Mouse (Mus musculus) limb, embryonic 15.5 days (tissue): ENCODE measurements around the gene Smim7. TPM values are rescaled to one million over a fixed set of nuclear protein-coding genes. Genes with fewer than 3 reads are reported as not detected.

Source experiments
- ATAC-seq: fragments of 200-750 bp; cut with Nextera tagmentation; 2 replicates; pipeline ENCODE4 v1.8.0; 2017; ENCODE audit warnings: low read depth, moderate TSS enrichment; ENCODE audit not compliant: insufficient number of reproducible peaks, low FRiP score, low TSS enrichment
- H3K27ac ChIP-seq: fragments of 300-500 bp; sonication (generic); 2 replicates; pipeline ENCODE4 v1.5.1; 2015; ENCODE audit warnings: moderate library complexity, mild to moderate bottlenecking, inconsistent platforms
- H3K27me3 ChIP-seq: fragments of 300-500 bp; sonication (generic); 2 replicates; pipeline ENCODE4 v1.6.1; 2015; ENCODE audit warnings: inconsistent platforms
- H3K36me3 ChIP-seq: fragments of 300-500 bp; sonication (generic); 2 replicates; pipeline ENCODE4 v1.6.1; 2015; ENCODE audit warnings: inconsistent platforms
- H3K4me1 ChIP-seq: fragments of 300-500 bp; sonication (generic); 2 replicates; pipeline ENCODE4 v1.6.1; 2015; ENCODE audit warnings: inconsistent platforms
- H3K4me2 ChIP-seq: fragments of 300-500 bp; sonication (generic); 2 replicates; pipeline ENCODE4 v1.6.1; 2015; ENCODE audit warnings: mild to moderate bottlenecking, inconsistent platforms
- H3K4me3 ChIP-seq: fragments of 300-500 bp; sonication (generic); 2 replicates; pipeline ENCODE4 v1.5.1; 2015; ENCODE audit warnings: mild to moderate bottlenecking, inconsistent platforms
- H3K9ac ChIP-seq: fragments of 300-500 bp; sonication (generic); 2 replicates; pipeline ENCODE4 v1.6.1; 2015; ENCODE audit warnings: inconsistent platforms
- H3K9me3 ChIP-seq: fragments of 300-500 bp; sonication (generic); 2 replicates; pipeline ENCODE4 v1.6.1; 2016; ENCODE audit warnings: inconsistent platforms
- WGBS: fragments of 180-500 bp; shearing (Covaris S2); methylation state at CpG from one replicate; pipeline ENCODE4 v1.1.7; 2015; 5-methylcytosine and 5-hydroxymethylcytosine counted together
- polyA plus RNA-seq: library from polyadenylated mRNA; unstranded; fragments of >200 nt; fragmentation: Nextera tagmentation; extraction: Ambion mirVana; gene quantifications from 2 replicates; pipeline ENCODE4 v1.2.1, GENCODE M21; 2015

Smim7 gene
- 113 and 118 TPM in 2 replicates for polyA plus RNA-seq

DNA sequence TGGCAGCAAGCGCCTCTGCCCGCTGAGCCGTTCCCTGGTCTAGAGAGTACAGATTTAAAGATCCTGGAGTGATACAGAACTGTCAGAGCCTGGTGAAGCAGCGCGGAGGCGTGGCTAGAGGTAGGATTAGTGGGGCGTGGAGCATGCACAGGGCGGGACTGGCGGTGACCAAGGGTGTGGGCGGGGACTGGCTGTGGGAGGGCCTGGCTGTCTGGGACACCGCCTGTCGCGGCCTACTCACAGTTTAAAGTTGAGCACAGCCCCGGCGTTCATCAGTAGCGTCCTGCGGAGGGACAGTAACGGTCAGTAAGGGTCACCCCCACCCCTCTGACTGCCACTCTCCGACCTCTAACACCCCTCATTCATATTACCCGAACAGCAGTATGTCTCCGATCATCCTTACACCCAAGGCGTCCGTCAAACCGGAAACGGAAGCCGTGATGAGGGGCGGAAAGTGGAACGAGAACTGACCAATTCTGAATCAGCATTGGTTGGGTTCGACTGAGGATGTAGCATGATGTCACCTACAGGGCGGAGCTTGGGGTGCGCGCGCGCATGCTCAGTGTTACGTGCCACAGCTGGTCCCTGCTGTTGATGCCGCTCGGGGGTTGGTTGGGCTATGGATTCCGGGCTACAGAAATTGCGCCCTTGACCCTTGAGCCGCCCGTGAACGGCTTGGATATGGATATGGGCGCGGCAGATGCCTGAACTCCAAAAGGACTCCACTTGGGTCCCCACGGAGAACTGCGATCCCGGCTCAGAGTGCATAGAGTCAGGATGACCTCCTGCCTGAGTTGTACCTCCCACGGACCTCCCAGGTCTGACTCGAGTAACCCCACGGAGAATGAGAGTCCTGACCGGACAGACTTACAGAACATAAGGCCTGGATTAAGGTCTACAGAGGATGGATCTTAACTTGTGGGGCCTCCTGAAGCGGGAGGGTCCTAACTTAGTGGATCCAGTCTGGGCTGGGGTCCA, at the start of gene Smim7:
Gene Smim7, minus strand, starts transcription at position 456 of the 978 bp plus-strand sequence.
- peak within 1 kb of the TSS; percentile 69 for H3K4me3 ChIP-seq
- WGBS: under 1% methylated on average over 52 of the region's 52 CpGs

GRCm38 (mm10) chr8:72590198-72590597, 19.3 kb upstream of the Smim7 start:
- Histone ChIP-seq H3K9ac (no peak overlapping the region), H3K4me1 (peaks cover 13% of the 10 kb centered on the region; the same call in 1 of the 2 replicates), H3K4me2 (no peak overlapping the region), H3K27me3 (no peaks in the 10 kb centered on the region), H3K4me3 (no peak overlapping the region), H3K9me3 (no peaks in the 10 kb centered on the region), H3K27ac (no peak overlapping the region), H3K36me3 (no peaks in the 10 kb centered on the region)
- ATAC-seq: no peak
- WGBS: 48% methylated on average over 2 of the region's 2 CpGs

More for the DNA sequence above, at the start of gene Smim7:
- no peaks in the 10 kb centered on the region for H3K9me3 ChIP-seq
- peaks cover 20% of the 10 kb centered on the region for H3K4me1 ChIP-seq
- H3K27ac ChIP-seq: peak within 1 kb of the TSS; percentile 97
- no peaks in the 10 kb centered on the region for H3K27me3 ChIP-seq
- peak within 1 kb of the TSS; percentile 90 for H3K4me2 ChIP-seq
- peak; percentile 98 for ATAC-seq
- H3K36me3 ChIP-seq: peaks cover 37% of the 10 kb centered on the region
- peak within 1 kb of the TSS; percentile 57 for H3K9ac ChIP-seq

DNA sequence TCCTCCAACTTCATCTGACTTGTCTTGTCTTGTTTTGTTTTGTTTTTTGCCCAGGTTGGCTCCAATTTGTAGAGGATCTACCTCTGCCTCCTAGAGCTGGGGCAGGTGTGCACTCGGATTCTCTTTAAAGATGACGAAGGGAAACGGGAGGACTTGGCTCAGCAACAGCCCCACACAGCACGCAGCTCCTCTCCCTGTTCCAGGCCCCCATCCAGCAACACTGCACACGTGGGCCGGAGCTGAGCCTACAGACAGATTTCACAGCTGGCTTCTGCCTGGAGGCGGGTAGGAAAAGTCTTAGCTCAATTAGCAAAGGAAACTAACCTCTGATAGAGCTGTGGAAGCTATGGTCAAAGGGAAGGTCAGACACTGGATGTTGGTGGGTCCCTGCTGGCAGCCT, 18.4 kb upstream of the Smim7 start:
- Histone ChIP-seq H3K4me1 (peaks cover 13% of the 10 kb centered on the region; the same call in 1 of the 2 replicates), H3K4me3 (no peak overlapping the region), H3K36me3 (no peaks in the 10 kb centered on the region), H3K9ac (no peak overlapping the region), H3K4me2 (no peak overlapping the region), H3K9me3 (no peaks in the 10 kb centered on the region), H3K27ac (peak overlapping the region; percentile 17; the same call in 1 of the 2 replicates), H3K27me3 (no peaks in the 10 kb centered on the region)
- no peak for ATAC-seq
- WGBS: 37% methylated on average over 7 of the region's 7 CpGs

- H3K9ac ChIP-seq: no peak overlapping the region
- peaks cover 13% of the 10 kb centered on the region; the same call in 1 of the 2 replicates for H3K4me1 ChIP-seq
- H3K27ac ChIP-seq: no peak overlapping the region
- 80% methylated on average over 10 of the region's 10 CpGs for WGBS
- no peaks in the 10 kb centered on the region for H3K36me3 ChIP-seq
- no peak overlapping the region for H3K4me3 ChIP-seq
- H3K4me2 ChIP-seq: no peak overlapping the region
- H3K9me3 ChIP-seq: no peaks in the 10 kb centered on the region
- no peak for ATAC-seq
- no peaks in the 10 kb centered on the region for H3K27me3 ChIP-seq
Observed at GRCm38 (mm10) chr8:72588865-72589264, 18.0 kb upstream of the Smim7 start.

DNA sequence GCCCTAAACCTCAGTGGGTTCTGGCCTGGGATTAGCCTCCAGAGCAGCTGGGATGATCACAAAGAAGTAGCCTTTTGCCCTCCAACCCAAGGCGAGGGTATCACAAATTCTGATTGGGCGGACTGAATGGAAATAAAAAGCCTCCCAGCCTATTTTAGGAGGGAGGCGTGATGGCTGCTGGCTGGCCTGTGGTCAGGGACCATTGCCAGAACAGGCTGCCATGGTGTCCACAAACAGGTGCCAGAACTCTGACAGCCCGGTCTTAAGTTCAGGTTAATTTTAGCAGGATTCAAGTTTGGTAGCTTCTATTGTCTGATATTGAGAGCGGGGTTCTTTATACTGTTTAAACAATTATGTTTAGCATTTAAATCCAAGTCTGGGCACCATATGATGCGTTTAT, 16.9 kb upstream of the Smim7 start:
- Histone ChIP-seq H3K9me3 (no peaks in the 10 kb centered on the region), H3K4me2 (no peak overlapping the region), H3K27me3 (no peaks in the 10 kb centered on the region), H3K9ac (no peak overlapping the region), H3K27ac (no peak overlapping the region), H3K4me1 (peaks cover 13% of the 10 kb centered on the region; the same call in 1 of the 2 replicates), H3K36me3 (no peaks in the 10 kb centered on the region), H3K4me3 (no peak overlapping the region)
- ATAC-seq: no peak
- WGBS: 64% methylated on average over 6 of the region's 6 CpGs

GRCm38 (mm10) chr8:72584390-72584789, 13.5 kb upstream of the Smim7 start:
- ATAC-seq: no peak
- WGBS: 74% methylated on average over 6 of the region's 6 CpGs
- Histone ChIP-seq H3K27ac (no peak overlapping the region), H3K27me3 (no peaks in the 10 kb centered on the region), H3K9ac (no peak overlapping the region), H3K4me1 (peaks cover 10% of the 10 kb centered on the region; the same call in 1 of the 2 replicates), H3K4me3 (no peak overlapping the region), H3K4me2 (no peak overlapping the region), H3K9me3 (no peaks in the 10 kb centered on the region), H3K36me3 (no peaks in the 10 kb centered on the region)

GRCm38 (mm10) chr8:72583056-72583771, 12.3 kb upstream of the Smim7 start:
- H3K36me3 ChIP-seq: no peaks in the 10 kb centered on the region
- no peak overlapping the region for H3K4me3 ChIP-seq
- H3K27ac ChIP-seq: no peak overlapping the region
- no peak for ATAC-seq
- H3K9me3 ChIP-seq: no peaks in the 10 kb centered on the region
- H3K4me2 ChIP-seq: no peak overlapping the region
- WGBS: 77% methylated on average over 7 of the region's 7 CpGs
- no peak overlapping the region for H3K9ac ChIP-seq
- H3K27me3 ChIP-seq: no peaks in the 10 kb centered on the region
- H3K4me1 ChIP-seq: peaks cover 5% of the 10 kb centered on the region; the same call in 1 of the 2 replicates

DNA sequence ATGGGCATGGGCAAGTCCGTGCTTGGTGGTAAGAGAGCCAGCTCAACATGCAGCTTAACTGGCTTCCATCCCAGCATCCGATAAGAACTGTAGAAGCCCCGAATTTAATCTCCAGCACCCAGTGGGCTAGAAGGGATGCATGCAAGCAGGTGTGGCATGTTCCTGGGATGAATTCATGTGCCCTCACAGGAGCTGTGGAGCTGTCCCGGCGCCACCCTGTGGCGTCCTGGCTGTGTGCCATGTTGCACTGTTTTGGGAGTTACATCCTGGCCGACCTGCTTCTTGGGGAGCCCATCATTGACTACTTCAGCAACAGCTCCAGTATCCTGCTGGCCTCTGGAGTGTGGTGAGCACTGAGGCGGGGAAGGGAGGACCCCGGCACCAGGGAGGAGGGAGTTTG, 8.5 kb upstream of the Smim7 start:
- no peak for ATAC-seq
- Histone ChIP-seq H3K27ac (no peak overlapping the region), H3K4me2 (no peak overlapping the region), H3K9ac (no peak overlapping the region), H3K36me3 (no peaks in the 10 kb centered on the region), H3K9me3 (no peaks in the 10 kb centered on the region), H3K4me3 (no peak overlapping the region), H3K4me1 (no peaks in the 10 kb centered on the region; the same call in 1 of the 2 replicates), H3K27me3 (no peaks in the 10 kb centered on the region)
- 62% methylated on average over 9 of the region's 9 CpGs for WGBS

GRCm38 (mm10) chr8:72577941-72578340, 7.1 kb upstream of the Smim7 start:
- H3K27me3 ChIP-seq: no peaks in the 10 kb centered on the region
- no peak for ATAC-seq
- peaks cover under 1% of the 10 kb centered on the region for H3K4me1 ChIP-seq
- H3K36me3 ChIP-seq: no peaks in the 10 kb centered on the region
- no peak overlapping the region for H3K27ac ChIP-seq
- no peaks in the 10 kb centered on the region for H3K9me3 ChIP-seq
- H3K4me2 ChIP-seq: no peak overlapping the region
- no peak overlapping the region for H3K4me3 ChIP-seq
- WGBS: 76% methylated on average over 1 of the region's 1 CpGs
- no peak overlapping the region for H3K9ac ChIP-seq

DNA sequence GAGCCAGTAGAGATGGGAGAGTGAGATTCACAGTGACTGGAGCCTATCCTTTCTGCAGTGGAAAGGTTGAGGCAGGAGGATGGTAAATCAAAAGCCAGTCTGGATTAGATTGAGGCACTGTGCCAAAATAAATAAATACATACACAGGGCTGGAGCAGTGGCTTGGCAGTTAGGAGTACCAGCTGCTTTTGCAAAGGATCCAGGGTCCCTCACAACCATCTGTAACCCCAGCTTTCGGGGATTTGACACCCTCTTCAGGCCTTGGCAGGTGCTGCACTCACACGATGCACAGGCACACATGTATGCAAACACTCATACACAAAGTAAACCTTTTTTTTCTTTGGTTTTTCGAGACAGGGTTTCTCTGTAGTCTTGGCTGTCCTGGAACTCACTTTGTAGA, 6.4 kb upstream of the Smim7 start:
- H3K4me1 ChIP-seq: peaks cover 7% of the 10 kb centered on the region
- no peak overlapping the region for H3K4me2 ChIP-seq
- no peaks in the 10 kb centered on the region for H3K27me3 ChIP-seq
- no peaks in the 10 kb centered on the region for H3K36me3 ChIP-seq
- no peaks in the 10 kb centered on the region for H3K9me3 ChIP-seq
- no peak overlapping the region for H3K27ac ChIP-seq
- H3K4me3 ChIP-seq: no peak overlapping the region
- ATAC-seq: no peak
- H3K9ac ChIP-seq: no peak overlapping the region
- WGBS: 71% methylated on average over 3 of the region's 3 CpGs

GRCm38 (mm10) chr8:72575915-72576314, 5.0 kb upstream of the Smim7 start:
- Histone ChIP-seq H3K9me3 (no peaks in the 10 kb centered on the region), H3K36me3 (no peaks in the 10 kb centered on the region), H3K4me2 (no peak overlapping the region), H3K4me1 (peaks cover 10% of the 10 kb centered on the region), H3K27ac (no peak overlapping the region), H3K27me3 (no peaks in the 10 kb centered on the region), H3K4me3 (no peak overlapping the region), H3K9ac (no peak overlapping the region)
- ATAC-seq: no peak
- WGBS: 93% methylated on average over 6 of the region's 6 CpGs

GRCm38 (mm10) chr8:72573450-72573849, 2.6 kb upstream of the Smim7 start:
- Histone ChIP-seq H3K27ac (no peak overlapping the region), H3K4me1 (peaks cover 20% of the 10 kb centered on the region), H3K9me3 (no peaks in the 10 kb centered on the region), H3K4me3 (no peak overlapping the region), H3K4me2 (no peak overlapping the region), H3K9ac (no peak overlapping the region), H3K36me3 (peaks cover 11% of the 10 kb centered on the region), H3K27me3 (no peaks in the 10 kb centered on the region)
- 64% methylated on average over 6 of the region's 6 CpGs for WGBS
- ATAC-seq: no peak
